Mouse (Mus musculus): Measurements from ENCODE around the gene Ros1.
A peak's percentile ranks its signal among the peaks of the same experiment; 100 is the strongest.

Ros1 gene

GRCm38 (mm10) chr10:52194957-52195852, at the start of gene Ros1:
Gene Ros1, minus strand, starts transcription at chr10:52195244.
- no peak for DNase-seq (ENCODE audit: low spot score in 2 of 2)

GRCm38 (mm10) chr10:52242680-52243323, 47.8 kb upstream of the Ros1 start:
- DNase-seq (ENCODE audit: low spot score in 2 of 2), result no peak

DNA sequence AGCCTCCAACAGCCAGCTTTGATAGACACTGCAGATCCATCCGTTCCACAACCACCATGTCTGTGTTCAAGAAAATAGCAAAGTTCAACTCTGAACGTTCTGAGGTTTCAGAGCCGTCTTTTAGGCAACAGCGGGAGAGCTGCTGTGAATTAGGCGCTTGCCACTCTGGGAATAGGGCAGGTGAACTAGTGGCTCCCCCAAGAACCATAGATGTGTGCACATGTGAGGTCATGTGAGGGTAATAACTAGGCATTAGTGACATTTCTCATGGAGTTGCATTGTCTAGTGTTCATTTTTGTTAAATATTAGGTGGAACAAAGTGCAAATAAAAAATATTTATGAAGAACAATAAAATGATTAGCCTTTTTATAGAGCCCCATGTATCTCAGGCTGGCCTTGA, 47.0 kb upstream of the Ros1 start:
- no peak for DNase-seq (ENCODE audit: low spot score in 2 of 2)

DNA sequence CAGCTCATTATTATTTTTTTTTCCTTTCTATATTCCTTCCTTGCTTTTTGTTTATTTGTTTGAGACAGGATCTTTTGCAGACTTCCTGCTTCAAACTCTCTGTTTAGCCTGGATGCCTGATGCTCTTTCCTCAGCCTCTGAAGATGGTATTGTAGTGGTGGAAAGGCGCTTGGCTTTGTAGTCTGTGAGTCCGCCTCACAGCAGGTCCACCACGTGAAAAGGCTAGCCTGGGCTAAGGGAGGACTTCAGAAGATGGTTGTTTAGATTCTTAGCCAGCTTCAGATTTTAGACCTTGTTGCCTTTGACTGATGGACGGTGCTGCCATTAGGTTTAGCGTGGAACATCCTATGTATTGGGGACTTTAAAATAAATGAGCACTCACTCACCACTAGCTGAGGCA, 40.4 kb upstream of the Ros1 start:
- DNase-seq (ENCODE audit: low spot score in 2 of 2), result no peak

DNA sequence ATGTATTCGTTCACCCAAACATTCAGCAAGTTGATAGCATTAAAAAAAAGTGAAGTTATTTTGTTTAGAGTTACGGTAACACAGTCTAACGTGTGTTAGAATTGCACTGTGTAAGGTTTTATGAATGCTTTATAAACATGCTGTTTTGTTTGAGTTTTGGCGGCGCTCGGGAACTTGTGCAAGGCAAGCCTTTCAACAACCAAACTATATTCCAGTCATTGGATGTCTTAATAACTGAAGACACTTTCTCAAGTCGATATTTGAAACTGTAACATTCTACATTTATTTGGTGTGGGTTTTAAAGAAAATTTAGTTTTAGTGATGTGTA, 39.6 kb upstream of the Ros1 start:
- no peak for DNase-seq (ENCODE audit: low spot score in 2 of 2)

- peak; percentile 10 to 11 for DNase-seq (ENCODE audit: low spot score in 2 of 2)
These were observed 39.1 kb upstream of the Ros1 start for GRCm38 (mm10) chr10:52233969-52234653.

- DNase-seq (ENCODE audit: low spot score in 2 of 2), result peak; percentile 65 to 66
These were observed 38.4 kb upstream of the Ros1 start, which contains the start of gene Dcbld1 for GRCm38 (mm10) chr10:52233301-52233968. Gene Dcbld1, plus strand, starts transcription at chr10:52233619.

- peak; percentile 10 to 29 for DNase-seq (ENCODE audit: low spot score in 2 of 2)
These were observed 37.4 kb upstream of the Ros1 start for GRCm38 (mm10) chr10:52232196-52233176.

DNA sequence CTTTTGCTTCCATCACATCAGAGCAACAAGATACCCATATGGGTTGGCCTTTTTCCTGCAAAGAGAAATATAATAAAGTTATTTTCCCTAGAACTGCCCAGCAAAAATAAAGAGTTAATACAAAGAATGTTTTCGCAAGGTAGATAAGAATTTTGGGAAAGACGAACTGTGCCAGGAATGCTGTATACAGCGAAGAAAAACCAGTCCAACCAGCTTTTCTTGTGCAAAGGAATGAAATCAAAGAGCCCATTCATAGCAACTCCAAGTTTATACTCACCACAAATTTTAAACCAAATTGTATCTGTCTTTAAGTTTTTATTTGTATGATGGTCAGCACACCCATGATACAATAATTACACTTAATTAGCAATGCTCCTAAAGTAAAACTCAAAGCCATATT, 24.6 kb upstream of the Ros1 start:
- no peak for DNase-seq (ENCODE audit: low spot score in 2 of 2)

GRCm38 (mm10) chr10:52217564-52217934, 22.5 kb upstream of the Ros1 start:
- no peak for DNase-seq (ENCODE audit: low spot score in 2 of 2)

DNA sequence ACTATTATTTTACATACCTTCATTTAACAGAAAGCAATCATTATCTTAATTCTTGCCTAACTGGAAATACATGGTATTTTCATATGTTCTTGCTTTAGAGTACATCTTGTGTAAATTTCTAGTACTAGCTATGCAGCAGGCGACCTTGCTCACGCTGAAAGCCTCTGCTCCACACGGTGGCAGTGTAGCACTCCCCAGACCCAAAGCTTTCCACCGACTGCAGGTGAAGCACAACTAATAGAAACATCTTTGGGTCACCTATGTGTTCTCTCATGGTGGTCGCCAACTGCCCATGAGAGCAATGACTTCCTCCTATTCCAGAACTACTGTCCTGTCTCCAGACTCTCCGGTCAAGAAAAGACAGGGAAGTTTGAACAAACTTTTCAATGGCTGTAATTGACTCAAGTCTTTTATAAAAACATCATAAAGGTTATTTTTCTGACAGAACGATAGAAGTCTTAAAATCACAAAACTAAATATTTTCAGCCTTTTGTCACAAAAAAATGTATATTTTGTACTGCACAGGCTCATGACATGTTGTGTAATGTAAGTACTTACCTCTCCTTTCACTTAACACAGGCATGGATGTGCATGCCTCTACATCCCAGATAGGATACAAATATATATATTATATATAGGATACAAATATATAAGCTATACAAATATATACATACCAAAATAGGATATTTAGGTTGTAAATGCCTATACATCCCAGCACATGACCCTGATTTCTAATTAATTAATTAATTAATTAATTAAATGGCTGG, 21.9 kb upstream of the Ros1 start:
- DNase-seq (ENCODE audit: low spot score in 2 of 2), result peak in 1 of 2 experiments; percentile 21

DNA sequence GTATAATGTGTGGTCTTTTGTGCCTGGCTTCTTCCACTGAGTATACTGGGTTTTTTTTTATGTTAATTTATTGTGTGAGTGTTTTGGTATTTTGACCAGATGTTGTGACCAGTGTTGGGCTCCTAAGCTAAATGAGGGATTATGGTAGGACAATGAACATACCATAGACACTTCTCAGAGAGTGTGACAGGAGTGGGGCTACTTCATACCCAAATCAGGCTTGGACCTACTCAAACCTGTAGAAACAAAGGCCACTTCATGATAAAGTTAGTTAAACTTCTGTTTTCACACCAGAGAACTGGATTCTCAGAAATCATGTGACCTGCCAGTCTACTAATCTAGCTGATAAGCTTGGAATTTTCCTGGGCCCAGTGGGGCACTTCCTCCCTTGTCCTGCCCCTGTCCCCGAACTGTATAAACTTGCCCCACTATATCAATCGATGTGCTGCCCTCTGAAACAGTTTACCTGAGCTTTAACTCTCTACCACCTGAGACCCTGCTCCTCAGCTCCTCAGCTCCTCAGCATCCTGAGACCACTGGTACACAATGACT, 20.3 kb upstream of the Ros1 start:
- DNase-seq (ENCODE audit: low spot score in 2 of 2), result no peak

DNA sequence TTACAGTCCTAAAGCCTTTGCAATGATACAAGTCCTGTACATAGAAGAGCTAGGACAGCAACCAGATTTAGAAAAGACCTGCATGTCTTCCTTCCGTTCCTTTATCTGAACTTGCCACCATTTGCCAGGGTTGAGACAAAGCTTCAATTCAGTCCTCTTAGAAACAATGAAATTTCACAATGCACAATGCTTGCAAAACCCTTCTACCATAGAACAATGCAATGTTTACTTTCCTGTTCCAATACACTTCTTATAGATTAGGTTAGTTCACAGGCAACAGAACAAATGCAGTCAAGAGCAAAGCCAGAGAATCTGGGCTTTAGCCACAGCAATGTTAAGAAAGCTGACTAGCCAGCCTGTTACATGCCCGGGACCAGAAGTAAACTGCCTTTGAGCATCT, 9.0 kb upstream of the Ros1 start:
- DNase-seq (ENCODE audit: low spot score in 2 of 2), result no peak

GRCm38 (mm10) chr10:52185900-52186299, 9.1 kb downstream of the Ros1 start:
- no peak for DNase-seq (ENCODE audit: low spot score in 2 of 2)

DNA sequence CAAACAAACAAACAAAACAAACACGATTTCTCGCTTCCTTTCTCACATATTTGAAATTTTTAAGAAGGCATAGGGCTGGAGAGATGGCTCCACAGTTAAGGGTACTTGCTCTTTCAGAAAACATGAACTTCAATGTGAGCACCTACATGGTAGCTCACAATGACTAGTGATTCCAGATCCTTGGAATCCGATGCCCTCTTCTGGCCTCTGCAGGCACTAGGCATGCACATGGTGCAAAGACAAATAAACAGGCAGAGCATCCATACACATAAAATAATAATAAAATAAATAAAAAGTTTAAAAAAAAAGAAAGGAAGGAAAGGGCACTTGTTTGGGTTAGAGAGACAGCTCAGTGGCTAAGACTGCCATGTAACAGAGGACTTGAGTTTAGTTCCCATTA, 12.2 kb downstream of the Ros1 start:
- DNase-seq (ENCODE audit: low spot score in 2 of 2), result no peak

DNA sequence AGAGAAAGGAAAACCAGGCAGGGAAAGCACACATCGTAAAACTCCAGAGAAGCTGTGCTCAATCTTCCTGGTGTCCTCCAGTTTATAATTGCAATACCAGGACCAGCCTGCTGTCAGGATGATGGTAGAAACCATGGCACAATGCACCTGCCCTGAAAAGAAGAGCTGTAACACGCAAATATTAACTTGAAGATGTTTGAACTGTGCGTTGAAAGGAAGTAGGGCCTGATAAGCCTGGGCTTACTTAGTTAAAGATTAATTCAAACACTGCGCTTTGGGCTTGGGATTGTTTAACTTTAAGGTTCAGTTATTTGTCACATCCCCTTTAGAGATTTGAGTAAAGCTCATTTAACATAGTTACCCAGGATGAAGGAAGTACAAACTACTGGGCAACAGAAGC, 20.7 kb downstream of the Ros1 start:
- DNase-seq (ENCODE audit: low spot score in 2 of 2), result no peak

DNA sequence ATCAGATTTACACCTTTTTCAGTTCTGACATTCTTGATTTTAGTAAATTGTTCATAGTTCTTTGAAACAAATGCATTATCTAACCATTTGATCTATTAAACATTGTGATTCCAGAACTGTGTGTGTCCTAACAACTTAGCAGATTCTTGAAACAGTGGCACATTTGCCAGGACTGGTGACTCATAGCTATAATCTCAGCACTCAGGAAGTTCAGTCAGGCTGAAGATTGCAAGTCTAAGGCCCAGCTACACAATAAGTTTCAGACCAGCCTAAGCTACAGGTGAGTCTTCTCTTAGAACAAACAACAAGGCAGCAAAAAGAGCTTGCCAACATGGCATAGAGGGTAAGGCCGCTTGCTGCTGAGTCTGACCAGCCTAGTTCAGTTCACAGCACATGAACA, 24.6 kb downstream of the Ros1 start:
- no peak for DNase-seq (ENCODE audit: low spot score in 2 of 2)

- no peak for DNase-seq (ENCODE audit: low spot score in 2 of 2)
These were observed 25.2 kb downstream of the Ros1 start for GRCm38 (mm10) chr10:52169841-52170240.

- no peak for DNase-seq (ENCODE audit: low spot score in 2 of 2)
These were observed 29.7 kb downstream of the Ros1 start for GRCm38 (mm10) chr10:52165376-52165775.

DNA sequence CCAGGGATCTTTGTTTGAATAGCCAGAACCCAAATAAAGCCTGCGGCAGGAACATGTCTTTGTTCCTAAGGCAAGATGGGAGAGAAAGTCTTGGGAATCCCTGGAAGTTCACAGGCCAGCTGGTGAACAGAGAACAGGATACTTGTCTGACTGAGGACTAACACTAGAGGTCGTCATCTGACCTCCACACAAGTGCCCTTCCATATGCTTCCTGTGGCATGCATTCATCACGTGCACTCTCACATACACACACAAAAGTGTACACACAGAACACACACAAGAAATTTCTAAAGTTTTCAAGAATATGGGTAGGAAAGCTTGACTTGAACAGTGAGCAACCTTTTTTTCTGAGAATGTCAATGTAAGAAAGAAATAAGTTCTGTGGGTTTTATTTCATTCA, 34.4 kb downstream of the Ros1 start:
- no peak for DNase-seq (ENCODE audit: low spot score in 2 of 2)
